Mouse (Mus musculus) spleen, adult 12 weeks (tissue): ENCODE data around the gene Pex1.
A peak's percentile ranks its signal among the peaks of the same experiment; 100 is the strongest.
"Not testable (repeated sequence)": the region's sequence is repeated elsewhere in the genome, so short reads cannot be mapped to it uniquely, and the experiment has no call there.

Experiments
- DNase-seq: peaks from one replicate; pipeline ENCODE4 v3.0.0; 2022; ENCODE audit warnings: low spot score

Pex1 gene

DNA sequence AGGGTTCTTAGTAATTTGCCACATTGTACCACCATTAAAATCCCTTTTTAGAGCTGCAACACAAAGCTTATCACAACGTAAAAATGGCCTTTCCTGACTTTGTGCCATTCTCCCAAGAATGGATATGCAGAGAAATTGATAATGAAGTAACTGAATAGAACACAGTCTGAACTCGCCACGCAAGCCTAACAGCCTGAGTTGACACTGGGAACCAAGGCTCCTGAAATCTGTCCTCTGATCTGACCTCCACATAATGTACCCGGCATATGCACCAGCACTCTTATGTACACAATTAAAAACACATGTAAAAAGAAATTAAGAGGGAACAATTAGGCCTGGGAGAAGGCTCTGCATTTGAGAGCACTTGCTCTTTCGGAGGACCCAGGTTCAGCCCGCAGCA is 49.5 kb downstream of the Pex1 start:
- no peak for DNase-seq

DNA sequence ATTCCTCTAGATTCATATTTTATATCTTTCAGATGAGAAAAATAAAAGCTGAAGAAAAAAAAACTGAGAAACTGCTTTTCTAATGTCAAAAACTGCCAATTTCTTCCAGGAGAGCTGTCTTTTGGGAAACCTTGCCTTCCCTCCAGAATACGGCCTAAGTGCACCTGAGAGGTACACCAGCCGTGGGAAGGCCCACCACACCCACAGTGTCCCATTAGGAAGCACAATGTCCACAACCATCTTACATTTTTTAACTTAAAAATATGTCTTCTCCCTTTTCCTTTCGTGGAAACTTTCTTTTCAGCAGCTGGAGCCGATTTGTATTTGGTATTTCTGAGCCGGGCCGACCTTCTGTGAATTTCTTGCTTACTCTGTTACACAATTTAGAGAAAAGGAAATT is 50.7 kb downstream of the Pex1 start:
- DNase-seq: no peak

DNA sequence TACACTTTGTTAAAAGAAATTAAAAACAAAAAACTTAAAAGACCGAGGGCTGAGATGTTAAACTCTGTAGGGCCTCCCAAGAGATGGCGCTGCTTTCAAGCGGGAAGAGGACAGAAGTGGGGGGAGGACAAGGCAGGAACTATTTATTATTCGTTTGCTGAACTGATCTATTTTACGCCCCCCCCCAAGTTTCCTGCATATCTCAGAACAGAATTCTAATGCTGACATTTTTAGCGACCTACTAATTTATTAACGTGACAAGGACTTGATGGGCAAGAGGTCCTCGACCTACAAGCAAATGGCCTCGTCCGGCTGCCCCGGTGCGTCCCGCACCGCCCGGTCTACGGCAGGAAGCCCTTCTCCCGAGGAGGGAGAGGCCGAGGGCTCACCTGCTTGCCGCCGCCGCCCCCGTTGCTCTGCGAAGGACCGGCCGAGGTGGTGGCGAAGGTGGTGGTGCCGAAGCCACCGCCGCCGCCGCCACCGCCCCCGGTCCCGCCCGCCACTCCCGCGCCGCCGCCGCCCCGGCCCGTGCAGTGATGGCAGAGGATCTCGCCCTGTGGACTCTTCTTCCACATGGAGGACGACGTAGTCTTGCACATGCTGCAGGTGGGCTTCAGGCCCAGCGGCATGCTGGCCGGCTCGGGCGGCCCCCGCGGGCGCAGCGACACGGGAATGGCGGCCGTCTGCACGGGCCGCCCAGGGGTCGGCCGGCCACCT is 51.3 kb downstream of the Pex1 start:
- DNase-seq: peak; percentile 53

- peak; percentile 85 for DNase-seq
These were observed 51.8 kb downstream of the Pex1 start for GRCm38 (mm10) chr5:3647708-3648121.

- no peak for DNase-seq
These were observed 52.5 kb downstream of the Pex1 start for GRCm38 (mm10) chr5:3648206-3648848.

DNA sequence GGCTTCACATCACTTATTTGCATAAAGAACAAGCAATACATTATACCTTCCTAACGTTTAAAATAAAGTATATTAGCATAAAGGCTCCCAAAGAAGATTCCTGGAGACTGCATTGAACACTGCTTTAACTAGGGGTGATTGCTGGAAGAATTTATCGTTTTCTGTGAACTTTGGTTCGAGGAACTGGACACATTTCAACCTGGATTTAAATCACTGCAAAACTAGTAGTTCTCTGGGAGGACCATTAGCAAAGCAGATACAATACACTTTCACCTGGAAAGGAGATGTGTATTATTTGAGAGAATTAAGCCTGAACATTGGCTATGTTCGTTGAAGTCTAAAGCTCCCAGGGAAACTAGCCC is 53.0 kb downstream of the Pex1 start:
- DNase-seq: no peak

GRCm38 (mm10) chr5:3650881-3651280 is 55.0 kb downstream of the Pex1 start, which contains the start of gene Tmbim7:
Tmbim7 (plus strand) TSS chr5:3651181.
- DNase-seq: no peak

DNA sequence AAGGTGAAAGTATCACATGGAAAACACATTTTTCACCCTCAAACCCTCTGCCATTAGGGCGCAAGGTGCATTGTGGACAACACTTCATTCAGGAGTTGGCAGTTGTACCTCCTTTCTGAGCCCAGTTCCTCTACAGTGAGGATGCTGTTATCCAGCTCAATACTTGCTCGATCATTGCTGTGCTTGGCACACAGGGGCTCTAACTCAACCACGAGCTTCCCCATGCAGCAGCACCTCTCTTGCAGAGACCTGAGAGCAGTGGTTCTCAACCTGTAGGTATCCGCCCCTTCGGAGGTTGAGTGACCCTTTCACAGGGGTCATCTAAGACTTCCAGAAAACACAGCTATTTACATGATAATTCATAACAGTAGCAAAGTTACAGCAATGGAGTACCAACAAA is 55.8 kb downstream of the Pex1 start:
- DNase-seq: no peak

- not testable (repeated sequence) for DNase-seq
These were observed 57.2 kb downstream of the Pex1 start for GRCm38 (mm10) chr5:3652903-3653575.

DNA sequence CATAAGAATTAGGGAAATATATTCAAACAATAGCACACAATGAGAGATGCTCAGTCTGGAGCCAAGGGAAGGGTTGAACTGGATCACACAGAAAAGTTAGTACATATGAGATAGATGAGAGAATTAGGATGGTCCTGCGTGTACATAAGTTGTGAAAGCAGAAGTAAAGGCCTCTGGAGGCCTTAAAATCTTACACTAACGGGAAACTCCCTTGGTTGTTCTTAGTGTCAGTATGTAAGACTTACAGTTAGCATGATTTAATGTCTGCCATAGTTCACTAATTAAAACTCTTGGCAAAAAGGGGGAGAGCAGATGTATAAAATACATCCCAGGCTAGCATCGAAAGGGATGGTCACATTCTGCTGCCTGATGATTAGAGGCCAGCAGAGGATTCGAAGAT is 57.9 kb downstream of the Pex1 start:
- no peak for DNase-seq

- DNase-seq: no peak
These were observed 61.2 kb downstream of the Pex1 start, which contains the start of gene Gatad1 for GRCm38 (mm10) chr5:3657085-3657484. Gatad1 (minus strand) TSS chr5:3657185.

- DNase-seq: no peak
These were observed 69.4 kb downstream of the Pex1 start for GRCm38 (mm10) chr5:3665225-3665624.

GRCm38 (mm10) chr5:3666585-3666984 is 70.7 kb downstream of the Pex1 start:
- no peak for DNase-seq

DNA sequence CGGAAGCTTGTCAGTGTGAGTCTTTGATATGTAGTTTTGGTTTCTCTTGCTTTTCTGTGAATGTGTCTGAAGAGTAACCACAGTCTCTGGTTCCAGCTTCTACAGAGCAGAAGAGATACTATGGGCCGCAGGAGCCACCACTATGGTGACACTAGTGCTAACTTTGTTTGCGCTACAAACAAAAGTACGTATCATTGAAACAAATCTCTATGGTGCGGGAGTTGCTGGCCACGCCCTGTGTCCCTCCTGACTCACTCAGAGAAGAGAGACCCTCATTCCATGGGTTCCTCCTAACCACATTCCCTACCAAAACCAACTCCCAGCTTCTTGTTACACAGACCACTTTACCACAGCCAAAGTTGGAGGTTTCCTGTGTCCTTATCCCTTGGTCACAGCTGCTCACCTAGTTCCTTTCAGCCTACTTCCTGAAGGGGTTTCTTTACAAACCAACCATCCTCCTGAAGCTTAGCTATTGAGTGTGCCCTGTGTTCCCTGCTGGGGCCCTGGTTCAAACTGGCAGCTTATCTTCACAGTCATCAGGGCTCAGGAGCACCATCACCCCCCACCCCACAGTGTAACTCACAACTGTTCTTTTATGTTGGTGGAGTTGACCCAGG is 74.2 kb downstream of the Pex1 start:
- DNase-seq: no peak
